Mouse (Mus musculus) right cerebral cortex, postnatal 10 days (tissue): ENCODE results near the gene Eed.
"Not testable (repeated sequence)": the region's sequence is repeated elsewhere in the genome, so short reads cannot be mapped to it uniquely, and the experiment has no call there.

Source experiments
- DNase-seq, 2 experiments: peaks; one replicate each; pipeline ENCODE4 v3.0.0; 2021; ENCODE audit warnings: low spot score in 2 of 2

Gene Eed

DNA sequence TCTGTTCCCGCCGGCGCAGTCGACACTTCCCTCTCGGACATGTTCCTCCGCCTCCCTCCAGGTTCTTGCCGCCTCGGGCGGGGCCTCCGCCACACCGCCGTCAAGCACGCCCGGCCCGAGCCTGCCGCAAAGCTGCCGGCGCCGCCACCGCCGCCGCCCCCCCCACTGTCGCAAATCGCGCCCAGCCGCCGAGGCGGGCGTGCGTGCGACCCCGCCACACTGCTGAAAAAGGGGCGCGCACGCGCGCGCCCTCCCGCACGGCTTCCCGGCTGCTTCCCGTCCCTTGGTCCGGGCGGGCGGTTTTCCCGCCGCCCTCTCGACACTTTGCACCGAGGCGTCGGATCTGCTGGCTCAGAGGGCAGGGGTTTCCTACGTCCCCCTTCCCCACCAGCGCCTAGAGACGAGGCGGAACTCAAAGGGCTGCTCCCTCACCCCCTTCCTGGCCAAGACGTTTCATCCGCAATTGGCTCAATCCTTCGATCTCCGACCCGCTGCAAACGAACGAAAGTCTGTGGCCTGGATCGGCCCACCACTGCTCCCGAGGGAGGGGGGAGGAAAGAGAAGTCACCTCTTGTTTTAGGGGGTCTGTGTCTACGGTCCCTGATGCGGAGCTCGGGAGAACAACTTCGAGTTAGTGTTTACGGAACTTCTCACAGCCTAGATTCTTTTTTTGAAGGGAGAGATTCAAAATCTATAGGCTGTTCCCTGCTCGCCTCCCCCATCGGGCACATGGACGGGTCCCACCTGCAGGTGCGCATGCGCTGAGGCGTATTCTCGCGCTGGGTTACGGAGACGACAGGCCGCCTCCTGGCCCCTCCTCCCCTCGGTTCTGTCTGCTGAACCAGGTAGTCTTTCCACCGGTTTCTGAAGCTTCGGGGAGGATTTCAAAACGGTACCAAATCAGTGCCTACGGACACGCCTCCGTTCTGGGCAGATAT lies at the start of gene Eed:
Gene Eed, minus strand, starts transcription at position 499 of the 938 bp plus-strand sequence.
- peak; percentile 96 to 97 for DNase-seq

DNA sequence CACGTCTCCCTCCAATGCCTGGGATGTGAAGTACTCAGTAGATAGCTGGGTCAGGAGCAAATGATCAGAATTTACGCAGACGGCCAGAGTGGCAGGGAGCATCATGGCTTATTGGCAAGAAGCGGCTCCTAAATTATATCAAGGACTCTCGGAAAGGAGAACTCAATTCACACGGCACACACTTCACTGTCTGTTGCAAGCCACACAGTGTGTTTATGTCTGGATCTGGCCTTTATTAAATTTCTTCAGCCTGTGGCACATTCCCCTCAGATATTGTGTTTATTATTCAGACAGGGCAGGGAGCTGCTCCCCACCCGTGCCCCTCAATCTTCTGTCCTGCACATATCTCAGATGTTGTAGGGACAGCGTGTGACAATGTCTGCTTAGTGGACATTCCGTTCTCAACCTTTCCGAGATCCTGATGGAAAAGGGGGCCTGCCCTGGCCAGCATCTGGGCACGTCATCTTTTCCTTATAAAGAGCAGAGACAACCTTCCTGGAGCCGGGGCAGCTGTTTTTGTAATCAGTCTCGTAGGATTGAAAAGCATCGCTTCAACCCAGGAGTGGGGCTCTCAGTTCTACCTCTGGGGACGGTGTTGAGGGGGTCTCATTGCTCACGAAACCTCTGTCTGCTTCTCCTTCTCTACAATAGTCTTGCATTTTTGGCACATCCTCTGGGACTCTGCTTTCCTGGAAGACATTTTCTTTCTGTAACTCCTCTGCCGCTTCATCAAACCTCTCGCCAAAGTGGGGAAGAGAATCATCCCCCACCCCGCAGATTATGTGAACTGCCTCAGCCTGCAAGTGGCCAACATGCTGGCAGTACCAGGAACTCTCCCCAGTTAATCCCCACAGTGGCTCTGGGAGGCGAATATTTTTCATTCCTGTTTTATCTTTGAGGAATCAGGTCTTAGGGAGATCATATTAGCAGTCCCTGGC lies 49.0 kb upstream of the Eed start:
- peak; percentile 32 to 39 for DNase-seq

GRCm38 (mm10) chr7:90028888-90029547 lies 48.2 kb upstream of the Eed start:
- DNase-seq: peak; percentile 83 to 87

DNA sequence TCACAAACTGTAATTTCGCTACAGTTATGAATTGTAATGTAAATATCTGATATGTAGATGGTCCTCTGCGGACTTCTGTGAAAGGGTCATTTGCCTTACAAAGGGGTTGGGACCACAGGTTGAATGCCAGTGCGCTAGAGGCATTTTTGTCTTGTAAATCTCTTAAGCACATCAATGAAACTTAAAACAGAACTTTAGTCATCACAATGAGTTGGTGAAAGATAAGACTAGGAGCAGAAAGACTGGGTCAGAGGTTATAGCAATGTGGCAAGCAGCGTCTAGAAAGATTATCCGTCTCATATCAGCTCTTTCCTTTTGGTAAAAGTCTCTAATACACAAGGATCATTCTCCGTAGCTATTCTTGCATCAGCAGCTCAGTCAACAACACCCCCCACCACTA lies 44.2 kb upstream of the Eed start:
- no peak for DNase-seq

- DNase-seq: peak in 1 of 2 experiments; percentile 57
Measured at GRCm38 (mm10) chr7:90022974-90023707, 42.4 kb upstream of the Eed start.

GRCm38 (mm10) chr7:90020331-90020730 lies 39.5 kb upstream of the Eed start:
- no peak for DNase-seq

GRCm38 (mm10) chr7:90019570-90019969 lies 38.8 kb upstream of the Eed start:
- DNase-seq: no peak

DNA sequence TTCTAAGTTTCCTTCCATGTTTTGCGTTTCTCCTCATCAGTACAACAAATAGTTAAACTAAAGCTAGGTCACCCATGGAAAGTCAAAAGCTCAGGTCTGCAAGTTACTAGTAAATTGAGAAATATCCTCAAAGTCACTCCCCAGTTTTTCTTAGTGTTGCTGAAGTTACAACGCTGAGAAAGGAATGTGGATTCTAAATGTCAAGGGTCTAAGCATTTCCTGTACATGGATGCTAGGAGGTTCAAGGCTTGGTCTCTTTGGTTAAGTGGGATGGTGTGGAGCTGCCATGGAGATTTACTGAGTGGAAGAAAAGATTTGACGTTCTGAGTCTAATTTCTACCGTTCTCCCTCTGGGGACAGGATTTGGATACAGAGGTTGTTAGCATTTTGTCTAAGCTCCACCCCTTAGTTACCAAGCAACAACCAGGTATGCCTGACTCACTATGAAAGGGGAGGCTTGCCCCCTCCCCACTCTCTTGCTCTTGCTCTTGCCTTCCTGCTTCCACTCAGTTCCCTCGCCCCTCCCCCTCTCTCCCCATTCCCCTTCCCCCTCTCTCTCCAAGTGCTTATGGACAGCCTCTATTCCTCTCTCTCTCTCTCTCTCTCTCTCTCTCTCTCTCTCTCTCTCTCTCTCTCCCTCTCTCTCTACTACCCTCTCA lies 36.3 kb upstream of the Eed start:
- DNase-seq: no peak

GRCm38 (mm10) chr7:90016459-90016858 lies 35.7 kb upstream of the Eed start:
- peak in 1 of 2 experiments; percentile 46 for DNase-seq

GRCm38 (mm10) chr7:90006667-90007653 lies 26.2 kb upstream of the Eed start:
- DNase-seq: no peak

DNA sequence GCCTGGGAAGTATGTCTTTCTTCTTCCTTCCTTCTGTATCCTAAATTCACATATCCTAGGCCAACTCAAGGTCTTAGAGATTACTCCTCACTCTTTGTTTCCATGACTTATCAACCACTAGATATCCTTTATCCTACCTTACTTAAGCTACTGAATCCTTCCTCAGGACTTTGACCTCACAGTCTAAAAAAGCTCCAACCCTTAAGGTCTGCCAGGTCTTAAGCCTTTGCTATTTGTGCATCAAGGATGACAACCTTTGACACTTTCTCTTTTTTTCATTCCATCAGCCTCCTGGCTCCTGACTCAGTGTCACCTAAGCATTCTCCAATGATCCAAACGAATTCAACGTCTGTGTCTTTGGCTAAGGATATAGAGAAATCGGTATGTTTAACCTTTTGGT lies 24.0 kb upstream of the Eed start:
- DNase-seq: no peak

DNA sequence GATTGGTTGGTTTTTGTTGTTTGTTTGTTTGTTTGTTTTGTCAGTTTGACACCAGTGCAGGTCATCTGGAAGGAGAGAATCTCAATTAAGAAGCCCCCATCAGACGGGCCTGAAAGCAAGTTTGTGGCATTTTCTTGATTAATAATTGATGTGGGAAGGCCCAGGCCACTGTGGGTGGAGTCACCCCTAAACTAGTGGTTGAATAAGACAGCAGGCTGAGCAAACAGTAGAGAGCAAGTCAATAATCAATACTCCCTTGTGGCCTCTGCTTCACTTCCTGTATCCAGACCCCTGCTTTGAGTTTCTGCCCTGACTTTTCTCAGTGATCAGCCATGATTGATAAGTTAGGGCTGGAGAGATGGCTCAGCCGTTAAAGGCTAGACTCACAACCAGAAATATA lies 21.6 kb upstream of the Eed start:
- no peak for DNase-seq

DNA sequence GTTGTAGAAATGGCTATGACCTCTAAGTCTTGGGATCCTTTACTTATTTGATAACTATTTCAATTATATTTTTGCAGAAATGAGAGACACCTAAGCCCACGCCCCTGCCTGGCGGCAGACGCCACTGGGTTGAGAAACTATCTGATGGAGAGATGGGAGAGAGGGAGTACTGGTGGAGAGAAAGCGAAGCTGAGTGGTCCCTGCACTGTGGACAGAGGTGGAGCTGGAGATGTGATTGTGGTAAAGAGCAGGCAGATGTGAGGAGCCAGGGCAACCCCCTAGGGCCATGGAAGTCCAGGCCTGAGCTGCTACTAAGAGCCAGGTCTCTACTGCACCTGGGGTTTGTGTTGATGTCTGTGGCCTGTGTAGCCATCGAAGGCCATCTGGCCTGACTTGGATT lies 18.7 kb upstream of the Eed start:
- DNase-seq: no peak

- no peak for DNase-seq
Measured at GRCm38 (mm10) chr7:89998624-89999006, 17.8 kb upstream of the Eed start.

- peak; percentile 49 to 69 for DNase-seq
Measured at GRCm38 (mm10) chr7:89998006-89998623, 17.3 kb upstream of the Eed start.

DNA sequence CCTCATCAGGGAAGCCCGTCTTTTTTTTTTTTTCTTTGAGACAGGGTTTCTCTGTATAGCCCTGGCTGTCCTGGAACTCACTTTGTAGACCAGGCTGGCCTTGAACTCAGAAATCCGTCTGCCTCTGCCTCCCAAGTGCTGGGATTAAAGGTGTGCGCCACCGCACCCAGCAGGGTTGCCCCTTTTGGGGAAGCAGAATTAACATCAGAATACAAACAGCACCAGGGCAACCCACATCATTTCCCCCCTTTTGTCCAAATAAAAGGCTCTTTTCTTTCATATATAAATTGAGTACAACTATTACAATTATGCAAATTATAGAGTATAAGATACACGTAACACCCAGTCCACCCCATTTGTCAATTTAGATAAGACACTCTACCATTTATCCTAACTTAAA lies 16.7 kb upstream of the Eed start:
- not testable (repeated sequence) for DNase-seq

- DNase-seq: no peak
Measured at GRCm38 (mm10) chr7:89993091-89993490, 12.3 kb upstream of the Eed start.

DNA sequence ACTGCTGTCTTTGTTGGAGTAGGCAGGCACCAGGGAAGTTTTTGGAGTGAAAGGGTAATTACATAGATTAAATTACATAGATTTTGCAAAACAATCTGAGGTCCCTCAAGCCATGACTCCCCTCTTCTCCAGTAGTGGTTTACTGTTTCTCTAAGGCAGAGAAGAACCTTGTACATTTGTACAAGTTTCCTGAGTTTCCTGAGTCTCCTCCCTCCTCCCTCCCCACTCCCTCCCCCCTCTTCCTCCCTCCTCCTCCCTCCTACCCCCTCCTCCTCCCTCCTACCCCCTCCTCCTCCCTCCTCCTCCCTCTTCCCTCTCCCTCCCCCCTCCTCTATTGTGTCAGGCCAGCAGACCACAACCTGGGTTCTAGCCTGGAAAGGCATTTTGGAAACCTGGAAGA lies 3.6 kb upstream of the Eed start:
- no peak for DNase-seq

DNA sequence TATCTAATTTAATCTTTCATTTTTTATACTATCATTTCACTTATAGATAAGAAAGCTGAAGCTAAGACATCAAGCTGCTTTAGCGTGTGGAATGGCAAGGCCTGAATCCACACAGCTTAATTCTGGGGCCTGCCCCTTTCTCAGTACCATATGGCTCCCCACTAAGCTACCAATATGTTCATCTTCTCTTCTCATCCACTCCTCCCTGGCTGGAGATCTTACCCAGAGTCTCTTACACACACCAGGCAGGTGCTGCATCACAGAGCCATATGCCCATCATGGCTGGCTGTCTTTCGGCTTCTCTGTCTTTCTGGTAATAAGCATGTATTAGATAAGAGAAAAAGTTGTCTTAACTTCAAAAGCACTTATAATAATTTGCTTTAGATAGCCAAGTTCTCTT lies 2.7 kb upstream of the Eed start:
- no peak for DNase-seq
